Mouse (Mus musculus): ENCODE measurements around the gene Ppib. TPM values are rescaled to one million over a fixed set of nuclear protein-coding genes. Genes with fewer than 3 reads are reported as not detected.

Ppib gene
- 285 and 315 TPM in 2 replicates for polyA plus RNA-seq (2012; rRNA removed)

GRCm38 (mm10) chr9:66059583-66060307 lies at the start of gene Ppib:
Gene Ppib (plus strand): TSS chr9:66060222.

GRCm38 (mm10) chr9:66069583-66069982 lies 9.6 kb downstream of the Ppib start, which contains the start of gene Snx22:
Gene Snx22 (minus strand): TSS chr9:66069719.

Other genes with a start within 250 kb of the Ppib start
- 2.7 and 3.1 TPM in 2 replicates for gene Zfp609, start 232.7 kb upstream of the Ppib start, polyA plus RNA-seq (2012; rRNA removed)
- 75.5 and 80.0 TPM in 2 replicates for gene Pclaf, start 170.0 kb upstream of the Ppib start, polyA plus RNA-seq (2012; rRNA removed)
- gene Trip4, start 151.4 kb upstream of the Ppib start, polyA plus RNA-seq (2012; rRNA removed), result 5.0 and 5.6 TPM in 2 replicates
- 2.6 and 3.0 TPM in 2 replicates for gene Csnk1g1, start 151.3 kb upstream of the Ppib start, polyA plus RNA-seq (2012; rRNA removed)
- gene Snx22, start 9.5 kb downstream of the Ppib start, polyA plus RNA-seq (2012; rRNA removed), result 29.0 and 35.2 TPM in 2 replicates
- gene Snx1, start 66.4 kb downstream of the Ppib start, polyA plus RNA-seq (2012; rRNA removed), result 45.6 and 53.9 TPM in 2 replicates
- 44.4 and 63.5 TPM in 2 replicates for gene Ciao2a, start 66.4 kb downstream of the Ppib start, polyA plus RNA-seq (2012; rRNA removed)
- gene Dapk2, start 98.0 kb downstream of the Ppib start, polyA plus RNA-seq (2012; rRNA removed), result 10.4 and 13.4 TPM in 2 replicates